Mouse (Mus musculus): ENCODE results near the gene Tbrg1. TPM values are rescaled to one million over a fixed set of nuclear protein-coding genes. Genes with fewer than 3 reads are reported as not detected.

The Tbrg1 gene
- 69.6 and 77.5 TPM in 2 replicates for polyA plus RNA-seq (2012)

- TF ChIP-seq GATA1 (IDR thresholded peaks at IDR 0.05; ENCODE audit: low read length), result no peak
Measured at GRCm38 (mm10) chr9:37656931-37657481, at the start of gene Tbrg1. Gene Tbrg1, minus strand, starts transcription at chr9:37657312.

- no peak for TF ChIP-seq GATA1 (IDR thresholded peaks at IDR 0.05; ENCODE audit: low read length)
Measured at GRCm38 (mm10) chr9:37689970-37690686, 33.0 kb upstream of the Tbrg1 start.

GRCm38 (mm10) chr9:37687941-37688303 lies 30.8 kb upstream of the Tbrg1 start:
- TF ChIP-seq GATA1 (IDR thresholded peaks at IDR 0.05; ENCODE audit: low read length), result no peak

- no peak for TF ChIP-seq GATA1 (IDR thresholded peaks at IDR 0.05; ENCODE audit: low read length)
Measured at GRCm38 (mm10) chr9:37687288-37687940, 30.3 kb upstream of the Tbrg1 start.

GRCm38 (mm10) chr9:37681123-37681522 lies 24.0 kb upstream of the Tbrg1 start:
- TF ChIP-seq GATA1 (IDR thresholded peaks at IDR 0.05; ENCODE audit: low read length), result no peak

GRCm38 (mm10) chr9:37675287-37675686 lies 18.2 kb upstream of the Tbrg1 start:
- no peak for TF ChIP-seq GATA1 (IDR thresholded peaks at IDR 0.05; ENCODE audit: low read length)

- TF ChIP-seq GATA1 (IDR thresholded peaks at IDR 0.05; ENCODE audit: low read length), result no peak
Measured at GRCm38 (mm10) chr9:37670261-37670660, 13.1 kb upstream of the Tbrg1 start.

- no peak for TF ChIP-seq GATA1 (IDR thresholded peaks at IDR 0.05; ENCODE audit: low read length)
Measured at GRCm38 (mm10) chr9:37669678-37670077, 12.6 kb upstream of the Tbrg1 start.

- no peak for TF ChIP-seq GATA1 (IDR thresholded peaks at IDR 0.05; ENCODE audit: low read length)
Measured at GRCm38 (mm10) chr9:37669115-37669514, 12.0 kb upstream of the Tbrg1 start, which contains the start of gene Panx3. Gene Panx3, minus strand, starts transcription at chr9:37669235.

- TF ChIP-seq GATA1 (IDR thresholded peaks at IDR 0.05; ENCODE audit: low read length), result no peak
Measured at GRCm38 (mm10) chr9:37666045-37666444, 8.9 kb upstream of the Tbrg1 start.

- no peak for TF ChIP-seq GATA1 (IDR thresholded peaks at IDR 0.05; ENCODE audit: low read length)
Measured at GRCm38 (mm10) chr9:37664604-37665003, 7.5 kb upstream of the Tbrg1 start.

GRCm38 (mm10) chr9:37663210-37663609 lies 6.1 kb upstream of the Tbrg1 start:
- TF ChIP-seq GATA1 (IDR thresholded peaks at IDR 0.05; ENCODE audit: low read length), result no peak

GRCm38 (mm10) chr9:37659413-37659812 lies 2.3 kb upstream of the Tbrg1 start:
- TF ChIP-seq GATA1 (IDR thresholded peaks at IDR 0.05; ENCODE audit: low read length), result no peak

GRCm38 (mm10) chr9:37656439-37656881 lies 652 bp downstream of the Tbrg1 start:
- no peak for TF ChIP-seq GATA1 (IDR thresholded peaks at IDR 0.05; ENCODE audit: low read length)

GRCm38 (mm10) chr9:37655961-37656360 lies 1.2 kb downstream of the Tbrg1 start:
- no peak for TF ChIP-seq GATA1 (IDR thresholded peaks at IDR 0.05; ENCODE audit: low read length)

- TF ChIP-seq GATA1 (IDR thresholded peaks at IDR 0.05; ENCODE audit: low read length), result no peak
Measured at GRCm38 (mm10) chr9:37653836-37654235, 3.3 kb downstream of the Tbrg1 start.

- TF ChIP-seq GATA1 (IDR thresholded peaks at IDR 0.05; ENCODE audit: low read length), result no peak
Measured at GRCm38 (mm10) chr9:37650639-37651038, 6.5 kb downstream of the Tbrg1 start.

Measured in G1E-ER4 (cell line).